Mouse (Mus musculus): Measurements from ENCODE around the gene Etv3.

- TF ChIP-seq CTCF (IDR thresholded peaks at IDR 0.05; ENCODE audit: insufficient read depth, low read depth, low read length) (no peak), POLR2A (IDR thresholded peaks at IDR 0.05; ENCODE audit: insufficient read depth, low read depth, low read length) (no peak)
Measured at GRCm38 (mm10) chr3:87487392-87487791, 37.8 kb upstream of the Etv3 start.

Data from olfactory bulb, adult 2 months (tissue).